Mouse (Mus musculus): ENCODE data around the gene Klf1.
A peak's percentile ranks its signal among the peaks of the same experiment; 100 is the strongest.
"Not testable (repeated sequence)": the region's sequence is repeated elsewhere in the genome, so short reads cannot be mapped to it uniquely, and the experiment has no call there.

Gene Klf1

DNA sequence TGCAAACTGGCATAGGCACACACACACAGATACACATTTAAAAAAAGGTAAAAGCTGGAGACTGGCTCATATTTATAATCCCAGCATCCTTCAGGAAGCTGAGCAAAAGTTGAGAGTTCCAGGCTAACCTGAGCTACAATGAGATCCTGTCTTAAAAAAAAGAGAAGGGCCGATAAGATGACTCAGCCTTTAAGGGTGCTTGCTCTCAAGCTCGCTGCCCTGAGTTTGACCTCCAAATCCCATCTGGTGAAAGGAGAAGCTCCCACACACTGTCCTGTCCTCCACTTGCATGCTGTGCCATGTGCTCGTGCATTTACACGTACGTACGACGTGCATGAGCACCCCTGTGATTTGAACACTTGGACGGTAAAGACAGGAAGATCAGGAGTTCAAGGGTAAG is 5.8 kb downstream of the Klf1 start:
- no peak for DNase-seq (ENCODE audit: low spot score)

DNA sequence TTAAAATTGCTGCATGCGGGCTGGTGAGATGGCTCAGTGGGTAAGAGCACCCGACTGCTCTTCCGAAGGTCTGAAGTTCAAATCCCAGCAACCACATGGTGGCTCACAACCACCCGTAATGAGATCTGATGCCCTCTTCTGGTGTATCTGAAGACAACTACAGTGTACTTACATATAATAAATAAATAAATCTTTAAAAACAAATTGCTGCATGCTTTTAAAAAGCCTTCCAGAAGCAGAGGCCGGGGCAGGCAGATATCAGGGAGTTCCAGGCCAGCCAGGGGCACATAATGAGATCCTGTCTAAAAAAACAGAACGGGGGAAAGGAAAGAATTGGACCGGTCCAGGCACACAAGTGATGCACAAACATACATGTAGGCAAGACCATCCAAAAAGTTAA is 6.3 kb downstream of the Klf1 start:
- not testable (repeated sequence) for DNase-seq (ENCODE audit: low spot score)

DNA sequence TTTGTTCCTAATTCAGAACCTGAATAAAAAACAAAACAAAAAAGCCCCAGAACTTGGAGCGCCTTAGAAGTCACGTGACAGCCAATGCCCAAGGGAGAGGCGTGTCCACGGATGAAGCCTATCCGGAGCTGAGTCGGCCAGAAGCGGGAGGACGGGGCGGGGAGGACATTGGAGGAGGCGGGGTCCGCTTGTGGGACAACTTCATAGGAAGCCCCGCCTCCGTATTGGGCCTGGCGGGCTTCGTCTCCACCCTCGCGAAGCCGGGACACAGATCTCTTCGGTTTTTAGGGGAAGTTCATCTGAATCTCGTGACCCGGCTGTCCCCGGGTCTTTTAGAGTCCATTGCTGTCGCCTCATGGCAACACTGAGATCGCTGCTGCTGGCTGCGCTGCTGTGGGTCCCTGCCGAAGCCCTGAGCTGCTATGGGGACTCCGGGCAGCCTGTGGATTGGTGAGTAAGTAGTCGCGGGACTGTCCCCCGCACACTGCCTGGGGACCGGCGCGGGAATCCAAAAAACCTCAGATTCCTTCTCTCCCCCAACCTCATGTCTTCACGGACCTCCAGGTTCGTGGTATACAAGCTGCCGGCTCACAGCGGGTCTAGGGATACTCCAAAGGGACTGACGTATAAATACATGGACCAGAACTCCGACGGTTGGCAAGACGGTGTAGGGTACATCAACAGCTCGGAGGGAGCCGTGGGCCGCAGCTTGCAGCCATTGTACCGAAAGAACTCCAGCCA is 6.9 kb downstream of the Klf1 start, which contains the start of gene Dnase2a:
TSS of gene Dnase2a (plus strand) at position 140 of the 741 bp plus-strand sequence.
- peak; percentile 98 for DNase-seq (ENCODE audit: low spot score)

DNA sequence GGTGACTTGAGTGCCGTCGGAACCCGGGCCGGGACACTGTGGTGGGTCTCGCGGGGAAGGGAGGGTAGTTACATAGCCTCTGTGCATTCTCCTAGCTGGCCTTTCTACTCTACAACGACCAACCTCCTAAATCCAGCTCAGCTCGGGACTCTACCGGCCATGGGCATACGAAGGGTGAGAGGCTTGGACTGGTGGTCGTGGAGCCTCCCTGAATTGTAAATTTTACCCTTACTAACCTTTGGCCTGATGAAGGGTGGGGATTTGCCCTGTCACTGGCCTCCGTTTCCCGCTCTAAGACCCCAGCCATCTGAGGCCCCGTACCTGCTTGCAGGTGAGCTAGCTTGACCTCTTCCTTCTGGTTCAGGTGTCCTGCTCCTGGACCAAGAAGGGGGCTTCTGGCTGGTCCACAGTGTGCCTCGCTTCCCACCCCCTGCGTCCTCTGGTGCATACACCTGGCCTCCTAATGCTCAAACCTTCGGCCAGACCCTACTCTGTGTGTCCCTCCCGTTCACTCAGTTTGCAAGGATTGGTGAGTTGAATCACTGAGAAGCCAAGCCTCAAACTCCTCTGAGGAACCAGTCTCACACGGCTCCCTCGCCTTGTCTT is 7.5 kb downstream of the Klf1 start:
- DNase-seq (ENCODE audit: low spot score), result no peak

DNA sequence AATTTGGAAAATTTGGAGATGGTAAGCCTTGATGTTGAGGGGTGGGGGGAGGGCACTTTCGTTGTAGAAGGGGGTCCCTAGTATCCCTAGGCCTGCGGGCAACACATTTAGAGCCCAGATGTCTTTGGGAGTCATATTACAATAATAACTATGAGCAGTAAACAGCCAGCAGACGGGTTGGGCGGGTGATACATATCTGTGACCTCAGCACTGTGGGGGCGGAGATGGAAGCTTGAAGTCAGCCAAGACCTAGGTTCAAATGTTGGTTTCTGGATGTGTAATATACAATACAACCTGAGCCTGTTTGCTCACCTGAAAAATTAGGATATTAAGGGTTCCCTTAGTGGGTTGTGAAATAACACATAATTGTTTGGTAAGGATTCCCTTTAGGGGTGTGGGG is 8.2 kb downstream of the Klf1 start:
- DNase-seq (ENCODE audit: low spot score), result no peak

DNA sequence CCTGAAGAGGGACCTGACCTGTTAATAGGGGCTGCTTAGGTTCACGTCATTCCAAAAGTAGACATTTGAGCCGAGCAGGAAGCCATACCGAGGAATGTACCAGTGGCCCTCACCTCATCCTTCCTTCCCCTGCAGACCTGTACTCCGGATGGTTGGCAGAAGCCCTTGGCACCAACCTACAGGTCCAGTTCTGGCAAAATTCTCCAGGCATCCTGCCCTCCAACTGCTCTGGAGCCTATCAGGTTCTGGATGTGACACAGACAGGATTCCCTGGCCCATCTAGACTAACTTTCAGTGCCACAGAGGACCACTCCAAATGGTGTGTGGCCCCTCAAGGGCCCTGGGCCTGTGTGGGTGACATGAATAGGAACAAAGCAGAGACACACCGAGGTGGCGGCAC is 8.8 kb downstream of the Klf1 start:
- DNase-seq (ENCODE audit: low spot score), result no peak

DNA sequence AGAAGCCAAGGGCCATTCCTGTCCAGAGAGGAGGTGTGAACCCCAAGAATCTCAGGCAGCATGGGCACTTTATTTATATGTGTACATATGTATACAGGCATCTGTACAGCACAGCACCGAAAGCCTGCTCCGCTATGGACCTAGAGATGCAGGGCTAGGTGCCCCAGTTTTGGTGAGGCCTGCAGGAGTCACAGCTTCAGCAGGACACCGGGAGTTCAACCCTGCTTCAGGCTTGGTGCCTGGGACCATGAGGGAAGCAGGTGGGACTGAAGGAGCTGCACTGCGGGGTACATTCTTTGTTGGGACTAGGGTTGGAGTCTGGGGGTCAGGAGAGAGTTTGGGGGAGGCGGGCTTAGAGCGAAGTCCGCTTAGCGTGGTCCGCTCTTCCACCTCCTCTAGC is 10.1 kb downstream of the Klf1 start:
- no peak for DNase-seq (ENCODE audit: low spot score)

DNA sequence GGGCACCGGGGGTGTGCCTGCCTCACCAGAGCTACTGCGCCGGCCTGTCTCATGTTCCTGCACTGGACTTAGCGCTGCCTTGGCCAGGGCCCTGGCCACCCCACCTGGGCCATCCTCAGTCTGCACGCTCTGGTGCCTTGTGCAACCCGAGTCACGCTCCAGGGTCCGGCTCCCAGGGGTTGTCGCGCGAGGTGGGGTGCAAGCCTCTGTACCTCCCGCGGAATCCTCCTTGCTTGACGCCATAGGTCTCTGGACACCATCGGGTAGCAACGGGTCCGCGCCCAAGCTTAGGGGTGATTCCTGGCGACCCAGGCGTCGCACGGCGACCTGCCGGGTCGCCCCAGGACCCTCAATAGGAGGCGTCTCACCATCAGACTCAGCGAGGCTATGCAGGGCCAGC is 10.7 kb downstream of the Klf1 start:
- DNase-seq (ENCODE audit: low spot score), result no peak

DNA sequence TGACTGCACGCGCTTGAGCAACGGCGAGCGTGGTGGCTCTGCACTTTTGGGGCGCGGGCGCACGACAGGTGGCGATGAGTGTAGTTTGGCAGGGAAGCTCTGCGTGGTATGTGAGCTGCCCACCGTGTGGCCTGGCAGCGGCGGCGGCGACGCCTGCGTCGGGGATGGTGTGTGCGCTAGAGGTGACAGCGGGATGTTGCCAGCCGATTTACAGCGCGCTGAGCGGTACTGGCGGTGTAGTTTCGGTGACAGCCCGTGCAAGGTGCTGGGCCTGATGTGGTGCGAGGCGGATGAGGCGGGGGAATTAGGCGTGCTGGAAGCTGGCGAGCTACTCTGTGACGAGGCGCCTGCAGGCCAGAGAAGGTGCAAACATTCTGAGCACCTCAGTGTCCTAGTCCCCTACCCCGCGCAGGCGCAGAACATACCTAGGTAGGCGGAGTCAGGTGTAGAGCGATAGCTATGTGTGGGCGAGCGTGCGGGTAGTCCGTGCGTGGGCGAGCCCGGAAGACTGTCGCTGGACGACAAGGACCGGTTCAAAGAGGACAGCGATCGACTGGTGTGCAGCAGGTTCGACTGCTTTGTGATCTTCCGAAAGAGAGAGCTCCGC is 11.3 kb downstream of the Klf1 start:
- peak; percentile 77 for DNase-seq (ENCODE audit: low spot score)

DNA sequence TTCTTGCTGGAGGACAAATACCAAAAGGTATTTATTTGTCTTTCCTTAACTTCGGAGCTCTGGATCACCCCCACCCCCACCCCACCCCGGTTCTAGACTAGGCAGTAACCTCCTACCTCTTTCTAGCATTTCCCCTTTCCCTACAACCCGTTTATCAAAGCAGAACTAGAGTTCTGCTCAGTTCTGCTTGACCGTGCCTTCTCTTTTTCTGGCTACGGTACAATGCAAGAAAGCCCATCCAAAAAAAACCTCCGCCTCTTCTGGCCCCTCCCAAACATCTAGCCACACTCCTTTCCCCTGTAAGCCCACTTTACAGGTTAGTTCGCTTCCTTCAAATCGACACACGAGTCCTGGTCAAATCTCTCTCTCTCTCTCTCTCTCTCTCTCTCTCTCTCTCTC is 11.8 kb downstream of the Klf1 start:
- no peak for DNase-seq (ENCODE audit: low spot score)

DNA sequence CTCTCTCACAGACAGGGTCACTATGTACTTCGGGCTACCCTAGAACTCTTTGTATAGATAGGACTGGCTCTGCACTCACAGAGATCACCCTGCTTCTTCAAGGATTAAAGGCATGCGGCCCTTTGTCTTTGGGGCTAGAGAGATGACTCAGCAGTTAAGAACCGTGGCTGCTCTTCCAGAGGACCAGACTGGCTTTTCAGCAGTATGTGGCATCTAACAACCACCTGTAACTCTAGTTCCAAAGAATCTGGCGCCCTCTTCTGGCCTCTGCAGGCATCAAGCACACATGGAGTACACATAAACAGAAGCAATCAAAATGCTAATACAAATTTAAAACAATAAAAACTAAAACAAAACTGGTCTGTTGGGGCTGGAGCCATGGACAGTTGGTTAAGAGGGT is 12.2 kb downstream of the Klf1 start:
- DNase-seq (ENCODE audit: low spot score), result peak; percentile 54

DNA sequence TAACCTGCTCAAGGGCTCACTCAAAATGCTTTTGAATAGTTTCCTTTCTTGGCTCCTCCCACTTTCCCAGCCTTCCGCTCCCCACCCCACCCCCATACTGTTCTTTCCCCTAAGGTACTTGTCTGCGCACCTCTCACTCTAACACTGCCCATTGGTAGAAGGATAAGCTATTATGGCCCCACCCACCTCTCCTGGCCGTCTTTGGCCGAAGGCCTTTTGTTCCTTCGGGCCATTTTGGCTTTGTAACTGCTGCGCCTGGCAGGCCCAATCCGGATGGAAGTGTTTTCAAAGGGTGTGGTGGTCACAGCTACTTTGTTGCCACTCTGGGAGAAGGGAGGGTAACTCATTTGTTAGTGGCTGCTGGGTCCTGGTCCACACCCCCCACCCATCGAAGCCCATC is 13.5 kb downstream of the Klf1 start:
- no peak for DNase-seq (ENCODE audit: low spot score)

DNA sequence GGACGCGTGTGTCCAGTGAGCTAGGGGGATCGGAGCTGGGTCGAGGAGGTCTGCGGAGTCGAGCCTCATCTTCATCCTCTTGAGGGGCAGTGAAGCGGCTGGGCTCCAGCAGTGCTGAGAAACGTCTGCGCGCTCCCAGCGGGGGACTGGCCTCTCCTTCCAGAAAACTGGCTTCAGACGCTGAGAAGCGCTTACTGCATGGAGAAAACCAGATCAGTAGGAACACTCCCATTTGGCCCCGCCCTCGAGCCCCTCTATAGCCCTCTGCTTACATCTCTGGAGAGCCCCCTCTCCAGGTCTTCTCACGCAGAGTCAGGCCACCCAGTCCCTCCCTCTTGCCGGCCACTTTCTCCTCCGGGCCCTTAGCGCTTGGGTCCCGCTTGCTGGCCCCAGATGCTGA is 16.1 kb downstream of the Klf1 start:
- no peak for DNase-seq (ENCODE audit: low spot score)

DNA sequence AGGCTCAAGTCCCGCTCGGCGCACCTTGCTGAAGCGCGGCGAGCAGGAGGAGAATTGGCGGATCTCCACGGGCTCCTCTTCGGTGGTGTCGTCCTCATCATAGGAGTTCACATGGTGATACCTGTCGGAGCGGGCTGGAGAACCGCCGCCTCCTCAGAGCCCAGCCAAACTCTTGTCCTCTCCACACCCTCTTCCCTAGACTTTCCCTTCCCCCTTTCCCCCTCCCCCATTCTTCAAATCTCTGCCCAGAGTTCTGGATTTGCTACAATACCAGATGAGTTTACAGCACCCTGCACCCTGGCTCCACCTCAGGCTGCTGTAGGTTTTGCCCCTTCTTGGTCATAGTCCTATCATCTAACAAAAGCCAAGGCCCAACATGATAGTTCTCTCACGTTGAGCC is 16.9 kb downstream of the Klf1 start:
- DNase-seq (ENCODE audit: low spot score), result no peak

DNA sequence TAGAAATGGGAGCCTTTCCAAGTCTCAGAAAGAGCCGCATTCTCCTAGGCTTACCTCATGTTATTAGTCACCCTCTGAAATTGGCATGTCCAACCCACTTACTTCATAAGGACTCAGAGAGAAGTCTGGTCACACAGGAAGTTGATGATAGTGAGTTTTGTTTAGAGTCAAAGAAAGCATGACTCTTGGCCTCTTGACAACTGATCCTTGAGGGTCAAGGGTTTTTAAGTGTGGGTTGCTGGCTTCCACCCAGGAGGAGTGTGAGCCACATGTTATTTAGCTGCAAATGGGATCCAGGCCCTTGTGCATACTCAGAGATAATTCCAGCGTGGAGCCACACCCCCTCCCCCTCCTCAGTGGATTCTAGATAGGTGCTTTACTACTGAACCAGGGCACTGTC is 19.9 kb downstream of the Klf1 start:
- DNase-seq (ENCODE audit: low spot score), result no peak

DNA sequence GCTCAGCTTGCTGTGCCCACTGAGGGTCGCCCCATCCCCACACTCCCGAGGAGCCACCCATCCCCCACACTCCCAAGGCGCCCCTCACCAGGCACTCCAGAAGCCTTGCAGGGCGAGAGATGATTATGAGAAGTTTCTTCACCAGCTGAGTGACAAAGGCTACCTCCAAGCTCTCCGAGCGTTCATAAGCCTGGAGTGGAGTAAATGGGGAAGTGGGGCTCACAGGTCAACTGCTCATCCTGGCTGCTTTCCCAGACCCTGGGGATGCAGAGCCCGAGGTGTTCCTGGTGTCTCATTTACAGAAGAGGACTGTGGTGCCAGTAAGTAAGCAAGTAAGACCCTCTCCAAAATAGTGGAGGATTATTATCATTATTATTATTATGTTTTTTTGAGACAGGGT is 23.8 kb downstream of the Klf1 start:
- no peak for DNase-seq (ENCODE audit: low spot score)

DNA sequence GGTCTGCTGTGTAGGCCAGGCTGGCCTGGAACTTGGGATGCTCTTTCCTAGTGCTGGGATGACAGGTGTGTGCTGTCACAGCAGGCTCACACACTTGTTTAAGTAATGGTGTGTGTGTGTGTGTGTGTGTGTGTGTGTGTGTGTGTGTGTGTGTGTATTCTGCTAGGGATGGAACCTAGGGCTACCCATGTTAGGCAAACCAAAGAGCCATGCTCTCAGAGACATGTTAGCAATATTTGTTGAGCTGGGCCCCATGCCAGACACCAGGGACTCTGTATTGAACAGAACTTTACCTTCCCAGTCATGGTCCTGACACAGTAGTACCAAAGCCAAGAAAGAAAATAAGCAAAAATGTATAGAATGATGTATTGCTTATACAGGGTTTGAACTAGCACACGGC is 25.8 kb downstream of the Klf1 start:
- no peak for DNase-seq (ENCODE audit: low spot score)

DNA sequence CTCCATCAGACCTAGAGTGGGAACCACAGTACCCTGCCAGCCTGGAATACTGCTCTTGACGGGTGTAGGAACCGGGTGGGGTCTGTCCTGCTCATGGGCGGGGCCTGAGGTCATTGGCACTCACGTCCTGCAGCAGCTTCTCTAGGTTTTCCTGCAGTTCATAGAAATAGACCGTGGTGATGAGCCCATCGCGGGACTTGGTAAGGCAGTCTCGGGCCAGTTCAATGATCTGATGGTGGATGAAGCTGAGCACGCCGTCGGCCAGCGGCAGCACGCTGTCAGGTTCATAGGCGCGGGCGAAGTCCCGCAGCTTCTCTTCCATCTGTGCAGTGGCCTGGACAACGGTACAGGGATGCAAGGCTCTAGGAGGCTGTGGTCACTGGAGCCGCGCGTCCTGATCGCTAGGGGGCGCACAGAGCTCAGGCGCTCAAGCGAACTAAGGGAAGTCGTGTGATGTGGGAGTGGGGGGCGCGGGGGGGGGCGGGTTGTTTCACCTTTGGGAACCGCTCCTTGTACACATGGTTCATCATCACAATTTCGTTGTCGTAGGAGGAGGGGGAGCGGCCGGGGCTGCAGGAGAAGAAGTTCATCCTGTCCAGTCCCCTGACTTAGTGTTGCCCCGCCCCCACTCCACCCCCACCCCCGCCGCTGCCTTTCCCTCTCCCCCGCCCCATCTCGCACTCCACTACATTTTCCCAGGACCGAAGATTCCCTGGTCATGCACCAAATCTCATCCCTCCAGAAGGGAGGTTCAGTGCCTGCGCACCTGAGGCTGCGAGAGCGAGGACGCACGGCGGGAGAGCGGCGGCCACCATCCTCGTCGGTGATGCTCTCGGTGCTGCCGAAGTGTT is 27.0 kb downstream of the Klf1 start:
- peak; percentile 91 for DNase-seq (ENCODE audit: low spot score)

DNA sequence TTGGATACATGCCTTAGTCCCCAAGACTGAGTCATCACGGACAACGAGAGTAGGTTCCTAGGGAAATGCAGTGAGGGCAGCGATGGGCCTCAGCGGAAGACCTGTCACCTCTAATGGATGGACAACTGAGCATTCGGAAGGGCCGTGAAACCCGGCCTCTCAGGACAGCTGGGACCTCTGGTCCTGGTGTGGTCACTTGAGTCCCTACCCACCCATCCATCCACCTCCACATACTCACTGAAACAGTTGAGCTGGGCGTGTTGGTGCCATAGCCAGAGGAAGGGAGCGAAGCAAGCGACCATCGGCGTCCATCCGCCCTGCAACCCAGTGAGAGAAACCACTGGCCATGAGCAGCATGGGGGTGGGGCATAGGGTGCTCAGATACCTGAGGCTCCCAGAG is 28.9 kb downstream of the Klf1 start:
- DNase-seq (ENCODE audit: low spot score), result no peak

DNA sequence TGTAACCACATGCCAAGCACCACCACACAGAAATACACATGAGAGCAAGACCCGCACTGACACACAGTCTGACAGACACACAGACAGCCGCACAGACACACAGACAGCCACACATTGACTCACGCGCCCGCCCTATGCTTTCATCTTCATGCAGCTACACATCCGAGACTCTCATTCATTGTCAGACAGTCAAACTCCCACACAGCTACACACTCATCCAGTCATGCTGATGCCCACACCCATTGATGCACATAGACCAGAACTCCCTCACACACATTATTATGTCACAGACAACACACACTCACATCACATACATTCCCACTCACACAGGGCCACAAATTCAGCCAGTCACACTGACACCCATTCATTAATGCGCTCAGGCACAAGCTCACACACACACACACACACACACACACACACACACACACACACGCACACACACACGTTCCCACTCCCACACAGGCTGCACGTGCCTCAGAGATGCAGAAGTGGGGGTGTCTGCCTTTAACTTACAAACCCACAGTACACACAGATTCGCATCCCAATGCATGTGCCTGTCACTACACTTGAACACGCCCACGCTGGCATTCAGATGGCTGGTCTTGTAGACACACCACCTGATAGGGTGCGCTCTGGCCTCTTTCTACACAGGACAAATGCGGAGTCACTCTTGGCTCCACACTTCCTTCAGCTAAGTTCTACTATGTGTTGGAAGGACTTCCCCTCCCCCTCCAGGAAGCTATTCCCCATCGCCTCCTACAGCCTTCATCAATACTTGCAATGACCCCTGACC is 32.2 kb downstream of the Klf1 start:
- DNase-seq (ENCODE audit: low spot score), result no peak

DNA sequence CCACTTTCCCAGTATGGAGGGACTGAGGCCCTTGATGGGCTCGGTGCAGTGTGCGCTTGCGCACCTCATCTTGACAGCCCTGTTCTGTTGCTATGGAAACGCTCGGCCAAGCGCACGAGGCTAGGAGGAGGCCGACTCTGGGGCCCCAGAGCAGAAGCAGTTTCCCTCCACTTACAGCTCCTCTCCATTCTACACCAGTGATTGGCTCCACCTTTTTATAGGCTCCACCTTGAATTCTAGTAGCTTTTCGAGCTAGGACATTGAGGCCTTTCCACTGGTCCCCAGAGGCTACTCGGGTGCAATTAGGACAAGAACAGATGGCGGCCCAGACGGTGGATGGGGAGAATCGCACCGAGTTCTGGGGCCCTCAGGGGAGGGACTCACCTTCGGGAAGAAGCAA is 33.1 kb downstream of the Klf1 start:
- DNase-seq (ENCODE audit: low spot score), result peak; percentile 91

DNA sequence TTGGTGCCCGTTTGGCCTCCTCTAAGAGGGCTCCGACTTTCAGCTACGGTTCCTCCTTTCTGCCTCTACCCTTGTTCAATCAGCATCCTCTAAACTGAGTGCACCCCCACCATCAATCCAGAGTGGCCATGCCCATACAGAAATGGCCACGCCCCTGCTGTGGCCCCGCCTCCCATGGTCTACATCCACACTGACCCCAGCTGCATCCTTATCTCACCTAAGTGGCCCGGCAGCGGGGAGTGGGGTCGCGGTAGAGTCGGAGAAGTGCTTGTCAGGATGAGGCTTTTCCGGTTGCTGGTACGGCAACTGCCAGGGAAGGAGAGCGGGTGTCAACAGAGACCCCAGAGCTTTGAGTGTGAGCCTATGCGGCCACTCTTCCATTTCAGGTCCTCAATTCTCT is 33.8 kb downstream of the Klf1 start:
- no peak for DNase-seq (ENCODE audit: low spot score)
